Mouse (Mus musculus) spleen, adult 2 months (tissue): ENCODE data around the gene Slc50a1. TPM values are rescaled to one million over a fixed set of nuclear protein-coding genes. Genes with fewer than 3 reads are reported as not detected.

ENCODE experiments used
- DNase-seq, 2 experiments: peaks; one replicate each; pipeline versions ENCODE4 v3.0.0 to v3.0.0-alpha.2; 2012 to 2021; ENCODE audit warnings: low spot score in 2 of 2, low read depth in 1 of 2
- H3K27ac ChIP-seq: fragments of 200-500 bp; 2 replicates; pipeline ENCODE4 v1.5.1; 2012; ENCODE audit warnings: low read length, inconsistent platforms; ENCODE audit not compliant: insufficient read depth
- H3K27me3 ChIP-seq: fragments of 200-500 bp; 2 replicates; pipeline ENCODE4 v1.6.1; 2012; ENCODE audit warnings: mild to moderate bottlenecking, moderate library complexity, low read length, inconsistent platforms; ENCODE audit not compliant: control insufficient read depth, insufficient read depth
- H3K36me3 ChIP-seq: fragments of 200-500 bp; 2 replicates; pipeline ENCODE4 v1.6.1; 2012; ENCODE audit warnings: mild to moderate bottlenecking, low read length, inconsistent platforms; ENCODE audit not compliant: control insufficient read depth, insufficient read depth
- H3K4me1 ChIP-seq: fragments of 200-500 bp; 2 replicates; pipeline ENCODE4 v1.6.1; 2011; ENCODE audit warnings: inconsistent platforms; ENCODE audit not compliant: control insufficient read depth, insufficient read depth, insufficient read length
- H3K4me3 ChIP-seq: fragments of 200-500 bp; 2 replicates; pipeline ENCODE4 v1.5.1; 2011; ENCODE audit warnings: mild to moderate bottlenecking, inconsistent platforms; ENCODE audit not compliant: insufficient read depth, insufficient read length; ENCODE audit errors: extremely low read depth
- CTCF ChIP-seq: fragments of 200-500 bp; IDR thresholded peaks from 2 replicates; pipeline ENCODE4 v1.5.1; 2011; ENCODE audit warnings: mild to moderate bottlenecking, inconsistent platforms; ENCODE audit not compliant: insufficient read depth, insufficient read length, insufficient replicate concordance; ENCODE audit errors: extremely low read depth
- POLR2A ChIP-seq: fragments of 200-500 bp; IDR thresholded peaks from 2 replicates; pipeline ENCODE4 v1.6.1; 2011; ENCODE audit warnings: low read depth, low read length, inconsistent platforms
- WGBS: fragments of 180-500 bp; shearing (Covaris S2); methylation state at CpG from one replicate; pipeline ENCODE4 v1.1.7; 2018; 5-methylcytosine and 5-hydroxymethylcytosine counted together
- polyA plus RNA-seq: library from polyadenylated mRNA; depleted of rRNA; stranded (reverse); fragments of >200 nt; gene quantifications from 2 replicates; pipeline ENCODE4 v1.2.3, GENCODE M21; 2012

The Slc50a1 gene
- polyA plus RNA-seq, 1 experiment: 207 TPM

- no peak for TF ChIP-seq CTCF
- no peak for TF ChIP-seq POLR2A
- Histone ChIP-seq H3K4me3 (no peak overlapping the region), H3K4me1 (peaks cover 18% of the 10 kb centered on the region), H3K27ac (no peak overlapping the region), H3K27me3 (no peaks in the 10 kb centered on the region), H3K36me3 (no peaks in the 10 kb centered on the region)
- WGBS: 87% methylated on average over 5 of the region's 5 CpGs
- DNase-seq: no peak
These were observed 23.8 kb upstream of the Slc50a1 start for GRCm38 (mm10) chr3:89294195-89294594.

- DNase-seq: no peak
- 88% methylated on average over 11 of the region's 11 CpGs for WGBS
- TF ChIP-seq POLR2A: no peak
- TF ChIP-seq CTCF: no peak
- Histone ChIP-seq H3K4me3 (no peak overlapping the region), H3K27me3 (no peaks in the 10 kb centered on the region), H3K4me1 (peaks cover 18% of the 10 kb centered on the region), H3K27ac (no peak overlapping the region), H3K36me3 (no peaks in the 10 kb centered on the region)
These were observed 23.0 kb upstream of the Slc50a1 start for GRCm38 (mm10) chr3:89293247-89293918.

- WGBS: 27% methylated on average over 5 of the region's 5 CpGs
- Histone ChIP-seq H3K4me3 (no peak overlapping the region), H3K4me1 (peaks cover 14% of the 10 kb centered on the region), H3K36me3 (no peaks in the 10 kb centered on the region), H3K27ac (no peak overlapping the region), H3K27me3 (no peaks in the 10 kb centered on the region)
- DNase-seq: no peak
- TF ChIP-seq POLR2A (no peak), CTCF (no peak)
These were observed 21.9 kb upstream of the Slc50a1 start for GRCm38 (mm10) chr3:89292303-89292702.

DNA sequence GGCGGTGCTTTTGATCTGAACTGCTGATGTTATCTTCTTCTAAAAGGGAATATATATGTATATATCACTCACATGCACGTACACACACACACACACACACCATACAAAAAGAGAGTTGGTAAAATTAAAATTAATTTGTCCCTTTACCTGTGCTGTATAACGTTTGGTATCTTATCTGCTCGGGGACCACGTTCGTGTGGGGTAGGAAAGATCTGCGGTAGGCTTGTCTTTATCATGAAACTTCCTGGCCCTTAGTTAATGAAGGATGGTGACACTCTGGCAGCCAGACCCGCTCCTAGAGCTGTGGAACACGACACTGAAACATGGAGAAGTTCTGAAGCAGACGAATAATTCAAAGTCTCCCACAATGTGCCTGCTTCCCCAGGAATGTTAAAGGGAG, 21.5 kb upstream of the Slc50a1 start:
- H3K27ac ChIP-seq: no peak overlapping the region
- no peak for DNase-seq
- TF ChIP-seq POLR2A (no peak), CTCF (no peak)
- H3K4me1 ChIP-seq: peaks cover 10% of the 10 kb centered on the region
- H3K36me3 ChIP-seq: no peaks in the 10 kb centered on the region
- 51% methylated on average over 10 of the region's 10 CpGs for WGBS
- H3K4me3 ChIP-seq: no peak overlapping the region
- no peaks in the 10 kb centered on the region for H3K27me3 ChIP-seq

DNA sequence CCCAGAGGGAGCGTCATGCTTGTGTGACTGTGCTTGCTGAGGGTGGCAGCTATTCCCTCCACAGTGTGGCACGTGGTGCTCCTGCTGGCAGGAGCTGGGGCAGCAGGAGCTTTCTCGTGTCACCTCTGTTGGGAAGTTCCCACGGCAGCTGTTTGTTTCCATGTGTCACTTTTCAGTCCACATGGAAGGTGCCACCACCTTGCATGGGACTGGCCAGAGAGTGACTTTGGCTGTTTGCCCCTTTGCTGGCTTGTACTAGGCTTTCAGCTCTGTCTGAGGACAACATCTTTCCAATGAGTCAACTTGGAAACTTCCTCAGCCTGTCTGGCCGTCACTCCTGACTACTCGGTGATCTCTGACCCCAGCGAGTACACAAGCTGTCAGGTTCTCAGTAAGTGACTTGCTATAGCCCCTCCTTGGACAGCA, 18.1 kb upstream of the Slc50a1 start:
- no peak for DNase-seq
- H3K4me3 ChIP-seq: no peak overlapping the region
- TF ChIP-seq POLR2A (no peak), CTCF (no peak)
- H3K27me3 ChIP-seq: no peaks in the 10 kb centered on the region
- H3K4me1 ChIP-seq: peaks cover 2% of the 10 kb centered on the region; the same call in 1 of the 2 replicates
- H3K36me3 ChIP-seq: no peaks in the 10 kb centered on the region
- 54% methylated on average over 7 of the region's 7 CpGs for WGBS
- H3K27ac ChIP-seq: no peak overlapping the region

GRCm38 (mm10) chr3:89287286-89287685, 16.9 kb upstream of the Slc50a1 start:
- no peak for DNase-seq
- H3K4me1 ChIP-seq: peaks cover 2% of the 10 kb centered on the region; the same call in 1 of the 2 replicates
- WGBS: 55% methylated on average over 5 of the region's 5 CpGs
- no peak overlapping the region for H3K4me3 ChIP-seq
- no peaks in the 10 kb centered on the region for H3K27me3 ChIP-seq
- no peak overlapping the region for H3K27ac ChIP-seq
- TF ChIP-seq CTCF (no peak), POLR2A (no peak)
- H3K36me3 ChIP-seq: no peaks in the 10 kb centered on the region

DNA sequence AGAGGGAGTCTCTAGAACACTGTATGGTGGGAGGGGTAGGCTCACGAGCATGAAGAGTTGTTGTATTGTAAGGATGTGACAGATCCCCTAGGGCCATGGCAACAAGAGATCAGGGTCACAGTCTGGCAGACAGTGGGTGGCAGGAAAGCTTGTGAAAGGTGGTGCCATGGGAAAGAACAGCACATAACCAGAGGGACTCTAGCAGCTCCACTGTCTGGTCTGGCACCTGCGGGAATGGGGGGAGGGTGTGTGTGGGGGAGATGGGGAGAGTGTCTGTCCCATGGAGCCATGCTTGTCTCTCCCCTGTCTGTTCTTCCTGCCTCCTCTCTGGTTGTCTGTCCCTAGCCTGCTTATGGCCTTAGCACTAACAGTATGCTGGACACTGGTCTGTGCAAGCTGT, 15.2 kb upstream of the Slc50a1 start:
- Histone ChIP-seq H3K27me3 (peaks cover 4% of the 10 kb centered on the region; the same call in 1 of the 2 replicates), H3K4me1 (peaks cover 8% of the 10 kb centered on the region; the same call in 1 of the 2 replicates), H3K27ac (no peak overlapping the region), H3K4me3 (no peak overlapping the region), H3K36me3 (no peaks in the 10 kb centered on the region)
- 65% methylated on average over 2 of the region's 2 CpGs for WGBS
- no peak for DNase-seq
- TF ChIP-seq CTCF (no peak), POLR2A (no peak)
